Mouse (Mus musculus) neural tube, embryonic 15.5 days (tissue): ENCODE measurements around the gene Gm20388. TPM values are rescaled to one million over a fixed set of nuclear protein-coding genes. Genes with fewer than 3 reads are reported as not detected.
A peak's percentile ranks its signal among the peaks of the same experiment; 100 is the strongest.

Source experiments
- ATAC-seq: fragments of 200-750 bp; cut with Nextera tagmentation; 2 replicates; pipeline ENCODE4 v1.8.0; 2017; ENCODE audit warnings: mild to moderate bottlenecking, moderate TSS enrichment, moderate library complexity; ENCODE audit not compliant: low FRiP score
- H3K27ac ChIP-seq: fragments of 300-500 bp; sonication (generic); replicated peaks from 2 replicates; pipeline ENCODE4 v1.5.1; 2015; ENCODE audit warnings: mild to moderate bottlenecking, inconsistent platforms
- H3K27me3 ChIP-seq: fragments of 300-500 bp; sonication (generic); replicated peaks from 2 replicates; pipeline ENCODE4 v1.6.1; 2015; ENCODE audit warnings: inconsistent platforms
- H3K36me3 ChIP-seq: fragments of 300-500 bp; sonication (generic); 2 replicates; pipeline ENCODE4 v1.6.1; 2015; ENCODE audit warnings: inconsistent platforms
- H3K4me1 ChIP-seq: fragments of 300-500 bp; sonication (generic); 2 replicates; pipeline ENCODE4 v1.6.1; 2015; ENCODE audit warnings: inconsistent platforms
- H3K4me2 ChIP-seq: fragments of 300-500 bp; sonication (generic); 2 replicates; pipeline ENCODE4 v1.6.1; 2015; ENCODE audit warnings: inconsistent platforms, mild to moderate bottlenecking, moderate library complexity
- H3K4me3 ChIP-seq: fragments of 300-500 bp; sonication (generic); replicated peaks from 2 replicates; pipeline ENCODE4 v1.5.1; 2015; ENCODE audit warnings: mild to moderate bottlenecking, inconsistent platforms
- H3K9ac ChIP-seq: fragments of 300-500 bp; sonication (generic); replicated peaks from 2 replicates; pipeline ENCODE4 v1.6.1; 2015; ENCODE audit warnings: mild to moderate bottlenecking, inconsistent platforms
- H3K9me3 ChIP-seq: fragments of 300-500 bp; sonication (generic); replicated peaks from 2 replicates; pipeline ENCODE4 v1.6.1; 2016; ENCODE audit warnings: inconsistent platforms
- WGBS: fragments of 180-500 bp; shearing (Covaris S2); methylation state at CpG from one replicate; pipeline ENCODE4 v1.1.7; 2015; ENCODE audit warnings: mixed read lengths; 5-methylcytosine and 5-hydroxymethylcytosine counted together
- polyA plus RNA-seq: library from polyadenylated mRNA; unstranded; fragments of >200 nt; fragmentation: Nextera tagmentation; extraction: Ambion mirVana; gene quantifications from 2 replicates; pipeline ENCODE4 v1.2.1, GENCODE M21; 2015

The Gm20388 gene
- polyA plus RNA-seq, 1 experiment from 2014 or later: not detected

DNA sequence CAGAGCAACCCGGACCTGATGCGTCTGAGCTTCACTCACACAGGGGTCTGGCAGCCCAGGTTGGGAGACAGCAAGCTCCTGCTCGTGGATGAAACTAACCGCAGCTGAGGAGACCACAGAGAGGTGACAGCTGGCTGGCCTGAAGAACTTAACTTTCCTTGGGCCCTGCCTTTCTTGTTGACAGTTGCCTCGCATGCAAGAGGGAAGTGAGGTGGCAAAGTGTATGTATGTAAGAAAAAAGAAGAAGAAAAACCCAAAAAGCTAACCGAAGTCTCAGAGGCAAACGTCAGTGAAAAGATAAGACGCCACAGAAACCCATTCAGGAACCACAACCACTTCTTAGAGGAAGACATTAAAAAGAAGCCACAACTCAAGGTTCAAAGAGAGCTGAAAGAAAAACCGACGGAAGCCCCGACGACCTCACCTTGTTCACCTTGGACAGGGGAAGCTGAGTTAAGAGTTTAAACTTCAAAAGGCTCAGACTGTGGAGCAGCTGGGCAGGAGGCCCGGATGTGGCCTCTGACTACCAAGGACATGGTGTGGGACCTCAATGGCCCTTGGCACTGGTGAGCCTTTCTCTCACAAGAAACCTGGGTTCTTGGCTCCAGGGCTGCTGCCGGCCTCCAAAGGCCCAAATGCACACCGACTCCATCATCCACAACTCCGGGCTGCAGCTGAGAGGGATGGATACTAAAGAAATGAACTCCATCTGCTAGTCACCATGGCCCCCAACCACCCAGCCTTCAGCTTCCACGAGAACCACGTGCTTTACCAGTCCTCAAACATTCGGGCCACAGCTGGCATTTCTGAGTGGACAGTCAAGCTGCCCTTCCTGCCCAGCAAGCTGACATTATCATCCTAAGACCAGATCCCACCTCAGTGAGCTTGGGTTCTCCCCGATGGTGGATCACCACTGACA lies 1740.0 kb downstream of the Gm20388 start:
- Histone ChIP-seq H3K4me2 (peak overlapping the region; percentile 90), H3K9me3 (no peaks in the 10 kb centered on the region), H3K9ac (peak overlapping the region; percentile 74), H3K4me1 (peaks cover 80% of the 10 kb centered on the region), H3K36me3 (no peaks in the 10 kb centered on the region), H3K27ac (0 out of 2 replicates have a peak overlapping the region, but pooled peaks have one; percentile 77), H3K27me3 (no peaks in the 10 kb centered on the region), H3K4me3 (peak overlapping the region; percentile 85)
- 58% methylated on average over 20 of the region's 20 CpGs for WGBS
- no peak for ATAC-seq

DNA sequence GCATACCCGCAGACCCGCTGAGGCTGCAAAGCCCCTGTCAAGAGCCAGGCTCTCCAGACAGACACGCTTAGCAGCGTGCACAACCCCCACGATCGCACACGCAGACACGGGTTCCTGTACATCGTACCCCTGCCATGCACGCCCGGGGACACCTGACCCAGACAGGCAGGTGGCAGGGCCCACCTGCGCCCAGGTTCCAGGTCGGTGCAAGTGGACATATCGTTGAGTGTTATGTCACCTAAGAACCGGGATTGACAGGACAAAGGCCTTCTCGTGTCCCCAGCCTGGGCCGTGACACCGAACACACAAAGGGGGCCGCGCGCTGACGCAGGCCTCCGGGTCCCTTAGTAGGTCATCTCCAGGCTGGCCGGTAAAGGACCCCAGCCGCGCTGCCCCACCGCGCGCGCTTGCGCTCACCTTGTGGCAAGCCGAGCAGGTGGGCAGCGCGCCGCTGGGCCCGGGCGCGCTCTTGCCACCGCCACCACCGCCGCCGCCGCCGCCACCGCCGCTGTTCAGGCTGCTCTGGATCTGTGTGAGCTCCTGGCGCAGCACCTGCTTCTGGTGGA lies 1740.8 kb downstream of the Gm20388 start:
- Histone ChIP-seq H3K36me3 (no peaks in the 10 kb centered on the region), H3K27me3 (no peaks in the 10 kb centered on the region), H3K4me2 (peak overlapping the region; percentile 90), H3K9ac (peak overlapping the region; percentile 74), H3K4me1 (peaks cover 73% of the 10 kb centered on the region), H3K9me3 (no peaks in the 10 kb centered on the region), H3K4me3 (peak overlapping the region; percentile 85), H3K27ac (peak overlapping the region; percentile 77)
- WGBS: 7% methylated on average over 46 of the region's 47 CpGs
- ATAC-seq: no peak

DNA sequence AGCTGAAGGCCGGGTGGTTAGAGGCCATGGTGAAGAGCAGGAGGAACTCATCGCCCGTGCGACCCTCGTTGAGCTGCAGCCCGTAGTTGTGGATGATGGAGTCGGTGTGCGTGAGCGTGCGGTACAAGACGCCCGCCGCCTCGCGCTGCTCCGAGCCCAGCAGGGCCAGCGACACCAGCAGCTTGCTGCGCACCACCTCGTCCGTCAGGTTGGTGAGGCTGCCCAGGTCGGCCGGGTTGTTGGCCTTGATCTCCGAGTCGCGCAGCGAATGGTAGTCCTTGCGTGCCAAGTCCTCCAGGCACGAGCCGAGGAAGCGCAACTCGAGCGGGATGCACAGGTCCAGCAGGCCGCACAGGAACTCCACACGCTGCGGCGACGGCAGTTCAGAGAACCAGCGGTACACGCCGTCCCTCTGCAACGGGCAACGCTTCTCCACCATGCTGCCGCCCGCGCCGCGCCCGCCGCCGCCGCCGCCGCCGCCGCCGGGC lies 1741.3 kb downstream of the Gm20388 start:
- under 1% methylated on average over 56 of the region's 56 CpGs for WGBS
- no peaks in the 10 kb centered on the region for H3K36me3 ChIP-seq
- H3K4me2 ChIP-seq: peak overlapping the region; percentile 90
- H3K27me3 ChIP-seq: no peaks in the 10 kb centered on the region
- peaks cover 67% of the 10 kb centered on the region for H3K4me1 ChIP-seq
- H3K4me3 ChIP-seq: peak overlapping the region; percentile 85
- ATAC-seq: no peak
- peak overlapping the region; percentile 77 for H3K27ac ChIP-seq
- peak overlapping the region; percentile 74 for H3K9ac ChIP-seq
- no peaks in the 10 kb centered on the region for H3K9me3 ChIP-seq

DNA sequence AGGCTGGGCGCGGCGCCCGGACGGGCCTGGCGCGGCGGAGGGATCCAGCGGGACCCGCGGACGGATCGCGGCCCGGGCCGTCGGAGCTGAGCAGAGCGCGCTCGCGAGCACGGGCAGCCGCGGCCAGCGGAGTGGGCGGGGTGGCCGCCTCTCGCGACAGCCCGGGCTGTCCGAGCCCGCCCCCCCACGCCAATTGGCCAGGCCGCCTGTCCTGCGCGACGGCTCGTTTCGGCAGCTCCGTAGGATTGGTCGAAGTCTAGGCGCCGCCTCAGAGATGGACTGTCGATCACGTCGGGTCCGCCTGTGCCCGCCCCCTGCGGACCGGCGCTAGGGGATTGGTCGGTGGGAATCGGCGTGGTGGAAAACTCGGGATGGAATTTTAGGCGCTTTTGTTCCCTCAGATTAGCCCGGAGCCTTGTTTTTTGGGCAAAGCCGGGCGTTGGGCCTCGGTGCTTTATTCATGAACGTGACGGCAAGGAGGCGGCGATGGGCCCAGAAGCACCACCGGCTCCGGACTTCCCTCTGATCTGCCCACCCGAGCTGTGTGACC lies 1742.2 kb downstream of the Gm20388 start, which contains the start of gene Zcchc14:
TSS of gene Zcchc14 (minus strand) at position 128 of the 550 bp plus-strand sequence.
- Histone ChIP-seq H3K36me3 (no peaks in the 10 kb centered on the region), H3K9me3 (no peaks in the 10 kb centered on the region), H3K27ac (peak within 1 kb of the TSS; percentile 99), H3K4me2 (peak within 1 kb of the TSS; percentile 92), H3K4me1 (peaks cover 58% of the 10 kb centered on the region), H3K9ac (peak within 1 kb of the TSS; percentile 81), H3K4me3 (peak within 1 kb of the TSS; percentile 85), H3K27me3 (no peaks in the 10 kb centered on the region)
- peak; percentile 98 for ATAC-seq
- WGBS: under 1% methylated on average over 62 of the region's 67 CpGs

DNA sequence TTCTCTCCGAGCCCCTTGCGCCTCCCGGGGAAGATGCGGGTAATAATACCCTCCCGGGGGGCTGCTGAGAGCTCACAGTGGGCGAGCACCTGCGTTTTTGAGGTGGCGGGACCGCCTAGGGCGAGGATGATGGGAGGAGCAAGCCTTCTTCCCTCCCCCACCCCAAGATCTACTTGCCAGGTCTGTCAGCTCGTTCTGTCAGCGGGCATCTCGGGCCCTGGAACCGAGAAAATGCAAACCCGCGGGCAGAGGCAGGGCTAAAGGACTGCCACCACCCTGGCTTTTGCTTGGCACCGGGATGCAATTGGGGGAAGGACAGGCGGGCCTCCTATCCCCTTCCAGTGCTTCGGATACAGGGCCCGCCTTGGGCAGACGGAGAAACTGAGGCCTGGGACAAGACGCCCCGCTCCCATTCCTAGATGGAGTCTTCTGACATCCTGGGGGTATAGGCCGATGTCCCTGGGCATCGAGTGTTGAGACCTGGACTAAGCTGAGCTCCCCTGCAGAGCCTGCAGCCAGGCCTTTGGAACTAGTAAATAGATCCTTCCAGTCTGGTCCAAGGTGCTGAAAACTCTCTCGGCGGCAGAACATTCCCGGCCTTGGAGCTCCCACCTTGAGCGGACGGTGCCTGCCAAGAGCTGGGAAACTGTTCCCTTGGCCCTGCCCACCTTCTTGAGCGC lies 1742.8 kb downstream of the Gm20388 start:
- peaks cover 52% of the 10 kb centered on the region for H3K4me1 ChIP-seq
- H3K4me3 ChIP-seq: peak overlapping the region; percentile 78
- peak overlapping the region; percentile 99 for H3K27ac ChIP-seq
- H3K9ac ChIP-seq: peak overlapping the region; percentile 80
- under 1% methylated on average over 31 of the region's 31 CpGs for WGBS
- H3K4me2 ChIP-seq: peak overlapping the region; percentile 92
- no peaks in the 10 kb centered on the region for H3K9me3 ChIP-seq
- ATAC-seq: peak; percentile 63
- H3K36me3 ChIP-seq: no peaks in the 10 kb centered on the region
- H3K27me3 ChIP-seq: no peaks in the 10 kb centered on the region

DNA sequence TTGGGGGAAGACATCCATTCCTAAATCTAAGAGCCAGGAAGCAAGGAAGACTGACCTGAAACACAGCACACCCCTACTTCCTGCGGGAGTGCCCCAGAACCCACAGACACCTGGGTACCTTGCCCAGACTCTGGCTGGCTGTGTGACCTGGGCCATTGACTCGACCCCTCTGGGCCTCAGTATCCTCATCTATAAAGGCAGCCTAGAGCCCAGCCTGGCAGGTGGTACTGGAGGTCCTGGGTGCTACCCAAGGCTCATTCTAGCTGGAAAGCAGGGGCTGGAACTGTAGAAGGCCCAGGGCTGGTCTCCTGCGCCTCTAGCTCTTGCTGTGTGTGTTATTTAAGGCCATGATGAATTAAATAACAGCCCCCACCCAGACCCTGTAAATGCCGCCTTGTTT lies 1743.5 kb downstream of the Gm20388 start:
- no peaks in the 10 kb centered on the region for H3K27me3 ChIP-seq
- no peaks in the 10 kb centered on the region for H3K9me3 ChIP-seq
- peak overlapping the region; percentile 99 for H3K27ac ChIP-seq
- 83% methylated on average over 4 of the region's 4 CpGs for WGBS
- H3K4me2 ChIP-seq: peak overlapping the region; percentile 92
- ATAC-seq: no peak
- no peaks in the 10 kb centered on the region for H3K36me3 ChIP-seq
- H3K4me1 ChIP-seq: peaks cover 45% of the 10 kb centered on the region
- peak overlapping the region; percentile 78 for H3K4me3 ChIP-seq
- H3K9ac ChIP-seq: peak overlapping the region; percentile 80

DNA sequence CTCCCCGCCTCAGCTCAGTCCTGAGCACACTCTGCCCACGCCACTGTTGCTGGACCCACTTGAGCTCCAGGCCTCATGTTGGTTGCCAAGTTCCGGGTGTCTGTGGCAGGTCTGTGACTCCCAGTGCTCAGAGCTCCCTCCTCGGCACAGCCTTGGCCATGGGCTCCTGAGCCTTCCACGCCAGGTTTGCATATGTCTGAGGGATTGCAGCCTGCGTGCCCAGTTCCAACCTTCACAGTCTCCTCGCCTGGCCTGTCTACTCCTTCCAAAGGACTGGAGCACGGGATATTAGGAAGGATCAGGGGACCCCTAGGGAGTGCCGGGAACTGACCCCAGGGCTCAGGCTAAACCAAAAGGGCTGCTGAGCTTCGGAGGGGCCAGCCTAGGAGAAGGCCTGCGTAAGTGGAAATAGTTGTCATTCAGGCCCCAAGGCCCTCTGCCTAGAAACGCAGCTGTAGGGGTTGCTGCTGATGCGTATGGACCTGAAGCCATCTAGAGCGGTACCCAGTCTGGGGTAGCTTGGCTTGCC lies 1744.4 kb downstream of the Gm20388 start:
- no peak overlapping the region for H3K4me3 ChIP-seq
- no peak overlapping the region for H3K27ac ChIP-seq
- H3K36me3 ChIP-seq: no peaks in the 10 kb centered on the region
- no peak for ATAC-seq
- WGBS: 88% methylated on average over 14 of the region's 14 CpGs
- no peaks in the 10 kb centered on the region for H3K27me3 ChIP-seq
- H3K4me1 ChIP-seq: peaks cover 36% of the 10 kb centered on the region
- no peak overlapping the region for H3K9ac ChIP-seq
- no peaks in the 10 kb centered on the region for H3K9me3 ChIP-seq
- H3K4me2 ChIP-seq: no peak overlapping the region

DNA sequence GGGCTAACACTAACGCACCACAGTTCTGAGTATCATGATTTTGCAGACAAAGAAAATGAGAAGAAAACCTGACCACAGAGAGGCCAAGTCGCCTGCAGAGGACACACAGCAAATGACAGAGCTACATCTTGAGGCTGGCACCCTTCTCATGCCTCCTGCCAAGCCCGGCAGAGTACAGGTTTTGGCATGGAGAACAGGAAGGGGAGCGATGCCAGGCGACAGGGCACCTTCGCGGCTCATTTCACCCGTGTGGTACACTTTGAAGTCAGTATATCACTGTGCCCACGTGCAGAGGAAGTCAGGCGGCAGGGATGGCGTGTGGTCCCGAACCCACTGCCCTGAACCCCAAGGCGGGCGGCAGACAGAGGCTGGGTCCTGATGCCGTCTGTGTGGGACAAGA lies 1750.0 kb downstream of the Gm20388 start:
- 69% methylated on average over 15 of the region's 15 CpGs for WGBS
- no peak overlapping the region for H3K27ac ChIP-seq

DNA sequence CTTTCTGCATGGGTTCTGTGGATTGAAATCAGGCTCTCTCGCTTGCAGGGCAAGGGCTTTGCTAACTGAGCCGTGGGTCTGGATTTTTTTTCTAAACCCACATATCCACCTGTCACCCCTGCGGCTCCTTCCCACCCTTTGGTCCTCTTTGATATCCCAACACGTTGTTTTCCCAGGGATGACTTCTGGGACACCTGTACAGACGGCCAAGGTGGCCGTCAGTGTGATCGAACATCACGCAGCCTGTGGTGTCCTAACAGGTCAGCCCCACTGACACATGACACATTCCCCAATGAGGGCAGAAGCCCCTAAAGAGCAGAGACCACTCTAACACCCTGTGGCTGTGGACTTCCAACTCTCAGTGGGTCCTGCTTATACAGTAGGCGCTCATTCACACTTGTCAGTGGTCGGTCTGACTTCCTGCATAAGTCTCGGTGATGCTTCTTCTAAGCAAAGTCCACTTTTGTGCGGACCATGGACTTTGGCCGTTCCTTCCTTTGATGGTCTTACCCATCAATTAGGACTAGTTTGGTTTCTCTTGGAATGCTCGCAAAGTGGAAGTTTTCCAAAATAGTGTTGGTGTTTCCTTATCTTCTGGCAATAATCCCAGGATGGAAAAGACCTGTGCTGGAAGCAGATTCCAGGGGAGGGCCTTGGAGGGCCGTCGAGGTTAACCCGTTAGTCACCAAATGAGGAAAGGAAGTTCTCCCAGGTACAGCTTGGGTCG lies 1751.2 kb downstream of the Gm20388 start:
- no peaks in the 10 kb centered on the region for H3K27me3 ChIP-seq
- H3K4me3 ChIP-seq: no peak overlapping the region
- no peak overlapping the region for H3K27ac ChIP-seq
- no peak overlapping the region for H3K9ac ChIP-seq
- H3K36me3 ChIP-seq: no peaks in the 10 kb centered on the region
- no peak for ATAC-seq
- WGBS: 86% methylated on average over 18 of the region's 18 CpGs
- peaks cover 15% of the 10 kb centered on the region for H3K4me1 ChIP-seq
- no peaks in the 10 kb centered on the region for H3K9me3 ChIP-seq
- H3K4me2 ChIP-seq: no peak overlapping the region

More for the DNA sequence above, 1750.0 kb downstream of the Gm20388 start:
- H3K9ac ChIP-seq: no peak overlapping the region
- H3K27me3 ChIP-seq: no peaks in the 10 kb centered on the region
- H3K4me2 ChIP-seq: no peak overlapping the region
- no peaks in the 10 kb centered on the region for H3K36me3 ChIP-seq
- H3K4me3 ChIP-seq: no peak overlapping the region
- no peaks in the 10 kb centered on the region for H3K9me3 ChIP-seq
- peaks cover 12% of the 10 kb centered on the region for H3K4me1 ChIP-seq
- ATAC-seq: no peak

DNA sequence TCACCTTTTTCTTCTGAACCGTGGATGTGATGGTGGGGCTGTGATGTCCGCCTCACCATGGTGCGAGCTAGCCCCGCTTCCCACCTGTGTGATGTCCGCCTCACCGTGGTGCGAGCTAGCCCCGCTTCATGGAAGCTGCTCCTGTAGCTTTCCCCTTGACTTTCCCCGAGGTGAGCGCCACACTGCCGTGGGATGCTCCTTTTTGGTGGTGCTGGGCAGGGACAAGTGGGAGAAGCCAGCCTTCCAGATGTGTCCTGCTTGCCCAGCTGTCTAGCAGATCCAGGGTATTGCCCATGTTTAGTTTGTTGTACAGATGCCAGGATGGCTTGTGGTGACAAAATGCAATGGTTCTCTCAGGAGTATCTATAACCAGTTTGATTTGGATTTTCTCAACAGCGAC lies 1752.5 kb downstream of the Gm20388 start:
- Histone ChIP-seq H3K4me1 (peaks cover 15% of the 10 kb centered on the region), H3K4me3 (no peak overlapping the region), H3K36me3 (no peaks in the 10 kb centered on the region), H3K27ac (no peak overlapping the region), H3K4me2 (no peak overlapping the region), H3K9ac (no peak overlapping the region), H3K9me3 (no peaks in the 10 kb centered on the region), H3K27me3 (no peaks in the 10 kb centered on the region)
- WGBS: 94% methylated on average over 12 of the region's 12 CpGs
- ATAC-seq: no peak
